Mouse (Mus musculus) adrenal gland, postnatal 10 days (tissue): Measurements from ENCODE around the gene Flii. TPM values are rescaled to one million over a fixed set of nuclear protein-coding genes. Genes with fewer than 3 reads are reported as not detected.

Source experiments
- DNase-seq: peaks from one replicate; pipeline ENCODE4 v3.0.0; 2021; ENCODE audit warnings: mixed read lengths
- total RNA-seq, 2 experiments: library from RNA; stranded (reverse); gene quantifications; 2 replicates each; pipeline ENCODE4 v1.2.3; 2021

Flii gene
- total RNA-seq, 2 experiments from 2014 or later = 105 to 118 TPM

- no peak for DNase-seq
Measured at GRCm38 (mm10) chr11:60715833-60716232, 11.2 kb downstream of the Flii start.

DNA sequence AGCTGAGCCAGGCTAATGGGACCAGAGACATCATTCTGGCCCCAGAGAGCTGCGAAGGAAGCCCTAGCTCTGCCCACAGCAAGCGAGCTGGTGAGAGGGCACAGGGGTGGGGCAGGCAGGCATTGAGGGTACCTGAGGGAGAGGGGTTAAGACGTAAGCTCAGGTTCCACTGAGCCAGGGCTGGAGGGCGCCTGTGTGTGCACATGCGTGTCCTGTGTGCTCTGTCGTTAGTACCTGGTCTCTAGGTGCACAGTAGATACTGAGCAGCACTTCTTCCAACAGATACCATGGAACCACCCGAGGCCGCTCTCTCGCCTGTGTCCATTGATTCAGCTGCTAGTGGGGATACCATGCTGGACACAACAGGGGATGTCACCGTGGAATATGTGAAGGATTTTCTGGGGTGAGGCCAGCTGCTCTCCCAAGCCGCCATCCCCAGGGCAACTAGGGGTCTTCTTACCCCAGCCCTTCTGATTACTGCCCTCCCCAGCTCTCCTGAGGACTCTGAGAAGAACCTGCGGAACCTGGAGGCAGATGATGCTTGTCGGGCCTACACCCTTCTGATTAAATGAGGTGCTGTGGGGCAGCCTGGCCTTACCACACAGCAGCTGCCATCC lies 14.3 kb downstream of the Flii start:
- DNase-seq = no peak

DNA sequence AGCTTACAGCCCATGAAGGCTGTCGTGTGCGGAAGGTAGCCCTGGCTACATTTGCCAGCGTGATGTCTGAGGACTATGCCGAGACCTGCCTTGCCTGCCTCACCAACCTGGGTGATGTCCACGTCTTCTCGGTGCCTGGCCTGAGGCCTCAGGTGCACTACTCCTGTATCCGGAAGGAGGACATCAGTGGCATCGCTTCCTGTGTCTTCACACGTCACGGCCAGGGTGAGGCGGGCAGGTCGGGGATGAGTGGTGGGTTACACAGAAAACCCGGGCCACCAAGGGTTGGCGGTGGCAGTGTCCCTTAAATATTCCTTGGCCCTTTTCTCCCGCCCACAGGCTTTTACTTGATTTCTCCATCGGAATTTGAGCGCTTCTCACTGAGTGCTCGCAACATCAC lies 15.0 kb downstream of the Flii start:
- no peak for DNase-seq

GRCm38 (mm10) chr11:60711218-60711617 lies 15.8 kb downstream of the Flii start:
- DNase-seq = no peak

DNA sequence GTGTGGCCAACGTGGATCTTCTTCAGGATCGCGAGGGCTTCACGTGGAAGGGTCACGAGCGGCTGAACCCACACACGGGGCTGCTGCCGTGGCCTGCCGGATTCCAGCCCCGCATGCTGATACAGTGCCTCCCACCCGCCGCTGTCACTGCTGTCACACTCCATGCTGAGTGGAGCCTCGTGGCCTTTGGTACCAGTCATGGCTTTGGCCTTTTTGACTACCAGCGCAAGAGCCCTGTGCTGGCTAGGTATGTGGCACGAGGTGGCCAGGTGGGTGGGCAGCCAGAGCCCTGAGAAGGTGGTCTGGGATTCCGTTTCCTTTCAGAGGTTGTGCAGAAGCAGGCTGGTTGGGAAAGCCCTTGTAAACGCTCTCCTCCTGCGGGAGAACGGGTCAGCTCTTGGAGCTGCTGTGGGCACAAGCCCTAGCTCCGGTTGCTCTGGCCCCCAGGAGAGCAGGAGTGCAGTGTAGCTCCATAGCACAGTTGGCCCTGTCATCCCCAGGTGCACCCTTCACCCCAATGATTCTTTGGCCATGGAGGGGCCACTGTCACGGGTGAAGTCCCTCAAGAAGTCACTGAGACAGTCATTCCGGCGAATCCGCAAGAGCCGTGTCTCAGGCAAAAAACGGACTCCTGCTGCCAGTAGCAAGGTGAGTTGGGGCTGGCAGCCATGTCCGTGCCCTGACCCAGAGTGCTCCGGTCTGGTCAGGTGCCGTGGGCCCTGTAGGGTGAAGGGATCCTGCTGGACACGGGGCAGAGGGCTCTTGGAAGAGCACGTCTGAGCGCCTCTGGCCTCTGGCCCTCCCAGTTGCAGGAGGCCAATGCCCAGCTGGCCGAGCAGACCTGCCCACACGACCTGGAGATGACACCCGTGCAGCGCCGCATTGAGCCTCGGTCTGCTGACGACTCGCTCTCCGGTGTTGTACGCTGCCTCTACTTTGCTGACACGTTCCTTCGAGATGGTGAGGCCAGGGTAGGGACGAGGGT lies 17.3 kb downstream of the Flii start:
- no peak for DNase-seq

DNA sequence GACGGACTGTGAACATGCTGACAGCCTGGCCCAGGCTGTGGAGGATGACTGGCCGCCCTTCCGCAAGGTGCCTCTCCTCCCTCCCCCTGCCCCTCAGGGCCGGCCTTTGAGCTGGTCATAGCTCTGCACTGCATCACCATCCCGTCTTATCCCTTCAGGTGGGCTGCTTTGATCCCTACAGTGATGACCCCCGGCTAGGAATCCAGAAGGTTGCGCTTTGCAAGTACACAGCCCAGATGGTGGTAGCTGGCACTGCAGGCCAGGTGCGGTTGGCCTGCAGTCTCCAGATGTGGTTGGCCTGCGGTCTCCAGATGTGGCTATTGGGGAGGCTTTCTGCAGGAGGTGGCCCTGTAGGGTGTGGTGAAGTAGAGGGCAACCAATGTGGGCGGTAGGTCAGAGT lies 18.4 kb downstream of the Flii start:
- peak; percentile 3 for DNase-seq

DNA sequence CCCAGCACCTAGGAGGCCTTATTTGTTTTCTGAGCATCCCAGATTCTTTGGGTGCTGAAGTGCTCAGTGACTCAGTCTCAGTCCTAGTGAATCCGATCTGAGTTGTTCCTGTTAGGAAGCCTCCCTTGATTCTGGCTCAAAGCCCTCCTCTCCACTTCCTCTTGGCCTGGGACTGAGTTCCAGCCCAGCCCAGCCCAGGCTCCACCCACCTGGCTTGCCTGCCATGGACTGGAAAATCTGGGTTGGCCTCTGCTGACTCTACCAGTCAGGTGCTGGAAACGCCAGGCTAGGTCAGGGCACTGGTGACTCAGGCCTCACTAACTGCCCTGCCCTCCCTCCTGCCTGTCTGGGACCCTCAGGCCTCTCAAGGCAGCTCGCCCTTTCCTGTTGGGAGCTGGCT lies 19.4 kb downstream of the Flii start:
- DNase-seq = peak; percentile 90

- DNase-seq = peak; percentile 3
Measured at GRCm38 (mm10) chr11:60706696-60707480, 20.2 kb downstream of the Flii start.

- DNase-seq = no peak
Measured at GRCm38 (mm10) chr11:60706076-60706475, 21.0 kb downstream of the Flii start.

DNA sequence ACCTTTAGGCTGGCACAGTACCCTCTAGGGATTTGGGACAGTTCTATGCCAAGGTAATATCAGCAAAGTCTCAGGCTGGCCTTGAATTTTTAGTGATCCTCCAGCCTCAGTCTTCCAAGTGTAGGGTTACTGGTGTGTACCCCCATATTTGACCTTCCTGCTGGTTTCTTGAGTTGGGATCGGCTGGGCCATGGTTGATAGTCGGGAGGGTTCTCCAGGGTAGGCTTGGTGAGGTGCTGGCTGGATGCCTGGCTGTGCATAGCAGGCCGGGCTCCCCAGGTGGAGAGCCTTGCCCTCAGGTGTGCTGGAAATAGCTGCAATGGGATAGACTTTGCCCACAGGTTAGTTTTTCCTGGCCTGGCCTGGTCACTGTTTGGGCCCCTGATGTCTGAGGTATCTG lies 21.8 kb downstream of the Flii start:
- no peak for DNase-seq

DNA sequence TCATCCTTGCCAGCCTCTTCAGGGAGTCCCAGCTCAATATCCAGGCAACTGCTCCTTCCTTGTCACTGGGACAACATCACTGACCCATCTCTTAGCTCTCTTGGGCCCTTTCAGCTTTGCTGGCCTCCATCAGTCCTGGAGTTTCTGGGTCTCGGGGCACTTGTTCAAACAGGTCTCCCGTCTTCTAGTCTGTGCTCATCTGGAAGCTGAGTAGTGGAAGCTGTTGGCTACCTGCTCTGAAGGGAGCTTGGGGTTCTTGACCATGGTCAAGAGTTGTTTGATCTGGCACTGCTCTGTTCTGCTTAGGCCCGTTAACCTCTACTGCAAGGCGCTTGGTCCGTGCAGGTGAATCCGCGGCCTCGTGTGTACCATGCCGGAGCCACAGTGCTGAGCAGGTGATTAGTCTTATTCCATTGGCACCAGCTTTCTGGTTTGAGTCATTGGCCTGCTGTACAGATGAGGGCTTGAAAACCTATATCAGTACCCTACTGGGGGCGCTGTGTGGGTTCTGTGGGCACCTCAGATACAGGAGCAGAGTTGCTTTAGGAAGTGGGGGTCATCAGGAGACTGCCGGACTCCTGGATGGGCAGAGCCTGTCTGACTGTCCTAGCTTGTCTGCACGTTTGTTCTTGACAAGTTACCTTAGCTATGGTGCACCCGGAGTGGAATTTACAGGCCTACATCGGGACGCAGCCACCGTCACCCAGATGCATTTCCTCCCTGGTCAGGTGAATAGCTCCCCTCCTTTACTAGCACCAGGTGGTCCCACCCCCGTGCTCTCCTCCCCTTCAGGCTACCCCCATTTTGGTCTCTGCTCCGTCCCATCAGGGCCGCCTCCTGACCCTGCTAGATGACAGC lies 22.8 kb downstream of the Flii start:
- peak; percentile 2 for DNase-seq

DNA sequence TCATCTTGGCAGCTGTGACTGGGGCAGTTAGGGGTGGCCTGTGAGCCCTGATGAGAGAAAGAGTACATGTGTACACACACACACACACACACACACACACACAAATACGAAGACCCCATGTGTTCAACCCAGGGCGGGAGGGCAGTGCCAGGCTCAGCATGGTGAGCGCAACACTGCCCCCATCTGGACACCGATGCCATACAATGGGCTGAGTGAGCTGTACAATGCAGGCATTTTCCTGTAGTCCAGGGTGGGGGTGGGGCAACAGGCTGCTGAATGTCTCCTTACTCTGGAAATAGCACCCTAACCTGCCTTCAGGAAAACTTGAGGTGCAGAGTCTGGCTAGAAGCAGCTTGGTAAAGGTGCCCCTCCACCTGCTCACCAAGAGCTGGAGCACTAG lies 23.9 kb downstream of the Flii start:
- peak; percentile 86 for DNase-seq

DNA sequence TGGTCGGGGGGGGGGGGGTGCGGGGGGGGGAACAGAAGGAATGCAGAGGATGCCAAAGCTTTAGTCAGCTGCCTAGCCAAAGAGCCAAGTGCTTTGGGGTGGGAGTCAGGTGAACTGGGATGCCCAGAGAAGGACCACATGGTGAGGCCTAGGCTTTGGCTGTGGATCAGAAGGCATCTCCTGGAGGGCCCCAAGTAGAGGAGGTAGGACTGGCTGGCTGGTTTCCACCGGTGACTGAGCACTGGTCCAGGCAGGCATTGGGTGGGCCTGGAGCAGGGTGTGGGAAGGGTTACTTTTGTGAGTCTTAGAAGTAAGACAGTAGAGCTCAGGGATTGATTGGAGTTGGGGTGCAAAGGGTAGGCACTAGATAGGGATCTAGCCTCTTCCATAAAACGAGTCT lies 25.5 kb downstream of the Flii start:
- DNase-seq = peak; percentile 4

DNA sequence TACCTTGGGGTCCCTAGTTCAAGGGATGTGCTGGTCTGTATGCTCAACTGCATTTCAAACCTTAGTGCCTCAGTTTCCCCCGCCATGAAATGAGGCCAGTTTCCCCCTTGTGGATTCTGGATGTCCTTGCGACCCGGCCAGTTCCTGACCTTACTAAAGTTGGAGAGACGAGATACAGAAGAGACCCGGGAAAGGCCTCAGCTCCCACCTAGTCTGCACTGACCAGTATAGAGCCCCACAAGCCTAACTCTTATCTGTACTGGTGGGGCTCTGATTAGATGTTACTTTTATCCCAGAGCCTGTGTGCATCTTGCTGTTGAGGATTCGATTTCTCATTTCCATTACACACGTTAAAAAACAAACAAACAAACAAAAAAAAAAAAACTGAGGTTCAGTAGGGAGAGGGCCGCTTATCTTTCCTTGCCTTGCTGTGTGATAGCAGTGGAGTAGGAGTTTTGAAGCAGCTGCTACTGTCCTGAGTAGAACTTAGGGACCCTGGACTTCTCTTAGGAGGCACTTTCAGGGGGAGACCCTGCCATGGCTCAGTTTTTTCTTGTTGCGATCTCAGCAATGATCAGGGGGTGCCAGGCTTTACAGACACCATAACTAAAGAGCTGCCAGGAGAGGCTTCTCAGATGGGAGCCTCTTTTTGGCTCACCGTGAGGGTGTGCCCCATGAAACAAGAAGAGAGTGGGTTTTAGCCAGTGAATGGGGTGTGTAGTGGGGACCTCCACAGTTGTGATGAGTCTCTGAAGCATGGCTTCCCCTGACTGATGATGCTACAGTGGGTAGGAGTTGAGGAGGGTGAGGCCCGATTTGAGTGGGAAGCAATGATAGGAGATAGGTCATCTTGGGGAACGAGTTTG lies 26.5 kb downstream of the Flii start:
- peak; percentile 2 for DNase-seq

DNA sequence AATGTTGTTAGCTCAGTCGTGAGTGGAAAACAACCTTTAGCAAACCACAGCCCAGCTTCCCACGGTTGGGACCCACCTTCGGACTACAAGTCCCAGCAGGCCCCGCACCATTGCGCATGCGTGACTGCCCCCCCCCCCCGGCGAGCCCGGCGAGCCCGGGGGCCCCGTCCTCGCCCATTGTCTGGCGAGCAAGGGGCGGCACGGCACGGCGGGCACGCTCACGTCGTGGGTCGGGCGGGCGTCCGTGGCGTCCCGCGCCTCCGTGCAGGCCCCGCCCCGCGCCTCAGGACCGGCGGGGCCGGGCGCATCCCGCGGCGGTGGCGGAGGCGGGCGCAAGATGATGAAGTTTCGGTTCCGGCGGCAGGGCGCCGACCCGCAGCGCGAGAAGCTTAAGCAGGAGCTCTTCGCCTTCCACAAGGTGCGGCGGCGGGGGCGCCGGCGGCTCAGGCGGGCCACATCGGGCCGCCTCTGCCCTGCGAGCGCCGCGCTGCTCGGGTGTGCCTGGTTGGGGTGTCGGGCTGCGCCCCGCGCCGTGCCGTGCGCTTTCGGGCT lies 27.5 kb downstream of the Flii start, which contains the start of gene Llgl1:
Llgl1 (plus strand) TSS at position 200 of the 552 bp plus-strand sequence.
- peak; percentile 94 for DNase-seq

- DNase-seq = peak; percentile 82
Measured at GRCm38 (mm10) chr11:60698806-60699523, 28.1 kb downstream of the Flii start.

- DNase-seq = no peak
Measured at GRCm38 (mm10) chr11:60697561-60697960, 29.5 kb downstream of the Flii start.

DNA sequence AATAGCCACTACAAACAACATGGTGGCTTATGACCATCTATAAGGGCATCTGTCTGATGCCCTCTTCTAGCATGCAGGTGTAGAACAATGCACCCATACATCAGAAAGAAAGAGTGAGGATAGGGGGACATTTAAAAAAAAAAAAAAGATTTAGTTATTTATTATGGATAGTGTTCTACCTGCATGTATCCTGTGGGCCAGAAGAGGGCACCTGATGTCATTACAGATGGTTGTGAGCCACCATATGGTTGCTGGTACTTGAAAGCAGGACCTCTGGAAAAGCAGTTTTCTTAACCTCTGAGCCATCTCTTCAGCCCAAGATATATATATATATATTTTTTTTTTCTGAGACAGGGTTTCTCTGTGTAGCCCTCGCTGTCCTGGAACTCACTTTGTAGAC lies 30.9 kb downstream of the Flii start:
- no peak for DNase-seq
